Mouse (Mus musculus): ENCODE data around the gene Mrps25.

- TF ChIP-seq GATA1 (IDR thresholded peaks at IDR 0.05; ENCODE audit: borderline replicate concordance, low read length) (no peak), FLI1 (IDR thresholded peaks at IDR 0.05; ENCODE audit: low read length) (no peak)
Measured at GRCm38 (mm10) chr6:92158801-92159200, 25.0 kb downstream of the Mrps25 start.

All from megakaryocyte, embryonic 14.5 days (primary cell).